Mouse (Mus musculus): ENCODE results near the gene Rasgef1b.
A peak's percentile ranks its signal among the peaks of the same experiment; 100 is the strongest.

Rasgef1b gene

GRCm38 (mm10) chr5:99399855-99400626 is 328.8 kb downstream of the Rasgef1b start:
- DNase-seq (ENCODE audit: low spot score) = no peak

GRCm38 (mm10) chr5:99398472-99399070 is 330.3 kb downstream of the Rasgef1b start:
- no peak for DNase-seq (ENCODE audit: low spot score)

GRCm38 (mm10) chr5:99394578-99394977 is 334.3 kb downstream of the Rasgef1b start:
- DNase-seq (ENCODE audit: low spot score) = no peak

- no peak for DNase-seq (ENCODE audit: low spot score)
Measured at GRCm38 (mm10) chr5:99391525-99391924, 337.3 kb downstream of the Rasgef1b start.

GRCm38 (mm10) chr5:99390776-99391175 is 338.1 kb downstream of the Rasgef1b start:
- no peak for DNase-seq (ENCODE audit: low spot score)

GRCm38 (mm10) chr5:99390314-99390713 is 338.6 kb downstream of the Rasgef1b start:
- no peak for DNase-seq (ENCODE audit: low spot score)

- DNase-seq (ENCODE audit: low spot score) = no peak
Measured at GRCm38 (mm10) chr5:99388585-99389250, 340.1 kb downstream of the Rasgef1b start.

GRCm38 (mm10) chr5:99388131-99388530 is 340.7 kb downstream of the Rasgef1b start:
- DNase-seq (ENCODE audit: low spot score) = no peak

GRCm38 (mm10) chr5:99387185-99387981 is 341.5 kb downstream of the Rasgef1b start:
- peak; percentile 30 for DNase-seq (ENCODE audit: low spot score)

GRCm38 (mm10) chr5:99386246-99386845 is 342.5 kb downstream of the Rasgef1b start:
- DNase-seq (ENCODE audit: low spot score) = no peak

- no peak for DNase-seq (ENCODE audit: low spot score)
Measured at GRCm38 (mm10) chr5:99385737-99386136, 343.1 kb downstream of the Rasgef1b start.

GRCm38 (mm10) chr5:99385090-99385489 is 343.8 kb downstream of the Rasgef1b start:
- DNase-seq (ENCODE audit: low spot score) = no peak

GRCm38 (mm10) chr5:99383783-99384281 is 345.0 kb downstream of the Rasgef1b start:
- DNase-seq (ENCODE audit: low spot score) = no peak

- DNase-seq (ENCODE audit: low spot score) = no peak
Measured at GRCm38 (mm10) chr5:99382786-99383185, 346.1 kb downstream of the Rasgef1b start.

GRCm38 (mm10) chr5:99381639-99382038 is 347.2 kb downstream of the Rasgef1b start:
- DNase-seq (ENCODE audit: low spot score) = no peak

GRCm38 (mm10) chr5:99380882-99381281 is 348.0 kb downstream of the Rasgef1b start:
- no peak for DNase-seq (ENCODE audit: low spot score)

- DNase-seq (ENCODE audit: low spot score) = no peak
Measured at GRCm38 (mm10) chr5:99380166-99380565, 348.7 kb downstream of the Rasgef1b start.

- DNase-seq (ENCODE audit: low spot score) = no peak
Measured at GRCm38 (mm10) chr5:99378437-99379226, 350.2 kb downstream of the Rasgef1b start.

GRCm38 (mm10) chr5:99375725-99376124 is 353.1 kb downstream of the Rasgef1b start:
- DNase-seq (ENCODE audit: low spot score) = no peak

GRCm38 (mm10) chr5:99374460-99374859 is 354.4 kb downstream of the Rasgef1b start:
- DNase-seq (ENCODE audit: low spot score) = no peak
